Mouse (Mus musculus): Measurements from ENCODE around the gene Rabgap1l.

Gene Rabgap1l

GRCm38 (mm10) chr1:160594576-160594975 lies 198.4 kb downstream of the Rabgap1l start:
- no peak for DNase-seq (ENCODE audit: low spot score in 2 of 2)

- DNase-seq (ENCODE audit: low spot score in 2 of 2): no peak
Measured at GRCm38 (mm10) chr1:160594066-160594465, 198.9 kb downstream of the Rabgap1l start.

DNA sequence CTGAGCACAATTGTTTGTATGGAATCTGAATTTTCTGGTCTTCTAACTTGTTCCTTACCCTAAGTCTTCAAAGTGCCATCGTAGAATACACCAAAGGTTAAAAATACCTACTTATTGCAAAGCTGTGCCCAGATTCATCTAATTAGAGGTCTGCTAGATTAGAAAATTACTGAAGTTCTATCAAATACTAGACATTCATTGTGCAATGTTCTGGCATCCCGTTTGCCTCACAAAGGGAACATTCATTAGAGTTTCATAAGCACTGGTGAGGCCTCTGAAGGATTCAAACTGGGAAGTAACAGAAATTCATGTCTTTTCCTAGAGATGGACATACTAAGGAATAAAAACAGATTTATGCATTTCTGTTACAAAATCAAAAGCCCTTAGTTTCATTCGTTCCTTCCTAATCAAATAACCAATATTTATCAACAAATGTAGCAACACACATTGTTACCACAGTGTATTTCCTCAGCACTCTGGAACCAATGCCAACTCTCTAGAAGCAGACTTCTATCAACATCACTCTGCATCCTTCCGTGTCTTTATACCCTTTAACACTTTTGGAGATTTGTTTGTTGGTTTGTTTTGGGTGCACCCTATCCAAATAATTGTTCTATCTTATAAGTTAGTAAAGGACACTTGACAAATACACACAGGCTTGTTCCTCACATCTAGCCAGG lies 204.0 kb downstream of the Rabgap1l start:
- peak in 1 of 2 experiments; percentile 6 for DNase-seq (ENCODE audit: low spot score in 2 of 2)

- DNase-seq (ENCODE audit: low spot score in 2 of 2): no peak
Measured at GRCm38 (mm10) chr1:160579309-160580233, 213.4 kb downstream of the Rabgap1l start.

GRCm38 (mm10) chr1:160576124-160576523 lies 216.9 kb downstream of the Rabgap1l start:
- DNase-seq (ENCODE audit: low spot score in 2 of 2): no peak

DNA sequence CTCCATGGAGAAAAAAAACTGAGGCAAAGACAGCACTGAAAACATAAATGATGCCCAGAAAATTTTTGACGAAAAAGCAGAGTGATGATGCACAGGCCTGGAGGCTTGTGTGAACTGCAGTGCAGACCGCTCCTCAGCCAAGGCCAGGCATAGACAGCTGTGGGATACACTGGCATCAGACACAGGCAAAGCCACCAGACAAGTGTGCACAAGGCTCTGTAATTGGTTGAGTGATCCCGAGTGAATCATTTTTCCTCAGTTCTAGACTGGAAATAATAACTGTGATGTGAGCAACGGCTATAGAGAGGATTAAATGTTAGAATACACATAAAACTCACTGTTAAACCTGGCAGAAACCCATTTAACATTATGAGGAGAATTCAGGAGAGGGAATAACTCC lies 219.0 kb downstream of the Rabgap1l start:
- no peak for DNase-seq (ENCODE audit: low spot score in 2 of 2)

GRCm38 (mm10) chr1:160566458-160566857 lies 226.6 kb downstream of the Rabgap1l start:
- no peak for DNase-seq (ENCODE audit: low spot score in 2 of 2)

GRCm38 (mm10) chr1:160561381-160561780 lies 231.6 kb downstream of the Rabgap1l start:
- DNase-seq (ENCODE audit: low spot score in 2 of 2): no peak

- no peak for DNase-seq (ENCODE audit: low spot score in 2 of 2)
Measured at GRCm38 (mm10) chr1:160550636-160551035, 242.4 kb downstream of the Rabgap1l start.

GRCm38 (mm10) chr1:160547934-160548876 lies 244.8 kb downstream of the Rabgap1l start:
- DNase-seq (ENCODE audit: low spot score in 2 of 2): no peak

DNA sequence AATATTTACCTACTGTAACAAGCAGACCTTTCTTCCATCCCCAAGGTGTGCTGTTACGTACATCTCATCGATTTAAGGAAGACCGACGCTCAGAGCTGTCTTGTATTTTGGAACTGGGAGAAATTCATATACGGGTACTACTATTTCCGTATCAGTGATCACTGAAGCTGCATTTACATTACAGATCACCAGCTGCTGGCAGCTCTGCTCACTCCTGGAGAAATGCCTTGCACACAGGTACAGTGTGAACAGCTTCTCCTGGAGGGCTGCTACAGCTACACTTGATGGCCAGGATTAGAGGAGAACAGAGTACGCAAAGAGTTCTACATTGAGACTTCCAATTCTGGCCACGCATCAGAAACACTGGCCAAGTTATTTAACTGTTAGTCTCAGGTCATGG lies 257.4 kb downstream of the Rabgap1l start:
- DNase-seq (ENCODE audit: low spot score in 2 of 2): no peak

GRCm38 (mm10) chr1:160534571-160535335 lies 258.3 kb downstream of the Rabgap1l start:
- peak; percentile 57 to 65 for DNase-seq (ENCODE audit: low spot score in 2 of 2)

DNA sequence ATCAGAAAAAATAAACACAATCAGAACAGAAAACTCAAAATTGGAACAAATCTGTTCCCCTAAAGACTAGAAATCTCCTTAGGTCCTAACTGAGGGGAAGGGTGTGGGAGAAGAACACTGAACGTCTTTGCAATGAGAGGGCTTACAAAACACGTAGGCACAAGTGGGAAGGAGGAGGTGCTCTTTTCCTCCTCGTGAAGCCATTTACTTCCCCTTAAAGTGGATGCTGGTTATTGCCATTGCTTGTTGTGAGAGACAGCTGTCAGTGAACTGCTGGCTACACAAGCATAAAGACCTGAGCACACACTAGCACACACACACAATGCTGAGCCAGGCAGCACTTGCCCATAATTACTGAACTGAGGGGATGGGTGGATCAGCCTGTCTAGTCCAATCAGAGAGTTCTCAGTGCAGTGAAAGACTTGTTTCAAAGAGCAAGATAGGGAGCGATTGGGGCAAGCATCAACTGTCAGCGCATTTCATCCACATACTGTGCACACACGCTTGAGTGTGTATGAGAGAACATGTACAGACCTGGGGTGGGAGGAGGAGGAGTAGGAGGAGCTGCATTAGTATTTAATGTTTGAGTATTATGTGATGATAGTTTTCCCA lies 259.7 kb downstream of the Rabgap1l start:
- DNase-seq (ENCODE audit: low spot score in 2 of 2): no peak

GRCm38 (mm10) chr1:160531402-160531801 lies 261.6 kb downstream of the Rabgap1l start:
- peak; percentile 73 to 88 for DNase-seq (ENCODE audit: low spot score in 2 of 2)

DNA sequence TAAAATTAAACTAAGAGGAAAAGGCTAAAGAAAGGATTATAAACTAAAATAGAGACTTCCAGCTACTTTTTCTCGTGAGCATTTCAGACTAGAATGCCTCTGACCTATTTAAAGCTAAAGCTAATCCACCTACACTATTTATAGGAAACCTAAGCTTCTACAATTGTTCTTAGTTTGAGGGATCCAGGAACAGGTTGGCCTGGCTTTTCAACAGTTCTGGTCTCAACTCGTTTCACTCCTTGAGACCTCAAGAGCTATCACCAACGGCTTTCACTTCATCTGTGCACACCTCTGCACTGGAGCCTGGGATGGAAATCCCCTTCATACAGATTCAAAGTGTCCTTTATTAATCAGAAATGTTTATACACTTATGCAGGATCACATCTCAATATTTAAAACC lies 271.1 kb downstream of the Rabgap1l start:
- no peak for DNase-seq (ENCODE audit: low spot score in 2 of 2)

- no peak for DNase-seq (ENCODE audit: low spot score in 2 of 2)
Measured at GRCm38 (mm10) chr1:160520665-160521064, 272.3 kb downstream of the Rabgap1l start.

GRCm38 (mm10) chr1:160519896-160520465 lies 273.0 kb downstream of the Rabgap1l start:
- DNase-seq (ENCODE audit: low spot score in 2 of 2): no peak

DNA sequence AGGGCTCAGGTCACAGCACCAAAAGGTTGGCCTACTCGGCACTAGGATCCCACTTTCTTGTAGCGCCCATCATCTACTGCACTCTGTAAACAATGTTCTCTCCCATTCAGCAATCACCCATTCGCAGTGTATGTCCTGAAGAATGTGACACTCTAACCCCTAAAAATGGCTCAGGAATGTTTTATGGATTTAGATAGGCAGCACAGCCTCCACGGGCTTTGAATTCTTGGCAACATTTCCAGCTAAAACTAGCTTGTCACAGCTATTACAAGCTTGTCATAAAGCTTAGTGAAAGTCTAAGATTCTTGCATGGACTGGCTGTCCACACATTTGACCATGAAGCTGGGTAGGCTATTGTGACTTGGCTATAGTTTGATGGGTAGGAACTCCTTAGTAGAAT lies 274.5 kb downstream of the Rabgap1l start:
- DNase-seq (ENCODE audit: low spot score in 2 of 2): no peak

GRCm38 (mm10) chr1:160507766-160508165 lies 285.2 kb downstream of the Rabgap1l start:
- DNase-seq (ENCODE audit: low spot score in 2 of 2): no peak

DNA sequence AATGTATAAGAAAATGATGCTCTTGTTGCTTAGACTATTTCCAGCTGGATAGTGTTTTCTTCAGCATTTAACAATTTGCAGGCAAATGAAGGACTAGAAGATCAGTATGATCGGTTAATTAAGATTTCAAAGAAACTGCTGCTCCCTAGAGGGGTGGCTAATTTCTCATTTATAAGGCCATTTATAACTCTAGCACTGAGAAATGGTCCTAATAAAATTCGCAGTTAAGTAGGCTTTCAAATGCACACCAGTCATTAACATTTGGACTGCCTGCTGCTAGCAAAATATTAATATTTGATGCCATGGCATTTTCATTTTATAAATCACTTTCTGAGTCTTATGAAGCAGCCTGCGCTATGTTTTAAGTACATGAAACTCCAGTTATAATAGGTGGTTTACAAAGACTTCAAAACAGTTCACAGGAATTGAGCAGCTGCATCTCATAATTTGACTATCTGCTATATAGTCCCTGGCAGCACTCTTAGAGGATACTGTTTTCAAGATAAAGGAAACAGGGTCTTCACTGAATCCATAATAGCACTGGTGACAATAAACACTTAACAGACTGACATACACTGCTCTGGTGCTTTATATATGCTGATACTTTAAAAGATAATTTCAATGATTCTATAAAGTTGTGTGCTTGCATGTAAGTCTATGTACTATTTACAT lies 296.0 kb downstream of the Rabgap1l start:
- DNase-seq (ENCODE audit: low spot score in 2 of 2): no peak
